Mouse (Mus musculus) right cerebral cortex, adult 18-20 months (tissue): ENCODE measurements at regions not wholly inside any gene's neighbourhood (a gene's known extent, or its start where the extent isn't known, plus 50 kb on each side); places are given as distances from the start of the nearest gene placed in this dataset.

Source experiments
- DNase-seq: peaks from one replicate; pipeline ENCODE4 v3.0.0; 2022; ENCODE audit warnings: mixed read lengths

DNA sequence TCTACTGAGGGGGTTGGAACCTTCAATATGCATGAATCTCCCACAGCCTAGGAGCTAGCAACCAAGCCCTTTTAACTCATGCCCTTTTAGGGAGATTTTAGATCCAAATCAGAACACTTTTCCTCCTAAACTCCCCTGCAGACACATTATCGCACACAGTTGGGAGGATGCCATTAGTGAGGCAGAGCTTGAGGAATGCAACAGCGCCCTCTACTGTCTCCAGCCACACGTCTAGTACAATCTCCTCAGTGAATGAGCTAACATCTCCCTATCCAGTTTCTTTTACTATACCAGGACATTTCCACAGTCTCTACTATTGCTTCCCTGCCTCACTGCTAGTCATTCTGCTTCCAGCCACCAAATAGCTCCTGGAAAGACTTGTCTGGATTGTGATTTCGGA, 59.3 kb downstream of the 1700080O16Rik start:
- DNase-seq, result peak; percentile 58

- DNase-seq, result no peak
These were observed 61.0 kb downstream of the 1700080O16Rik start for GRCm38 (mm10) chrX:51911566-51911965.

- DNase-seq, result no peak
These were observed 62.0 kb downstream of the 1700080O16Rik start for GRCm38 (mm10) chrX:51910576-51910975.

DNA sequence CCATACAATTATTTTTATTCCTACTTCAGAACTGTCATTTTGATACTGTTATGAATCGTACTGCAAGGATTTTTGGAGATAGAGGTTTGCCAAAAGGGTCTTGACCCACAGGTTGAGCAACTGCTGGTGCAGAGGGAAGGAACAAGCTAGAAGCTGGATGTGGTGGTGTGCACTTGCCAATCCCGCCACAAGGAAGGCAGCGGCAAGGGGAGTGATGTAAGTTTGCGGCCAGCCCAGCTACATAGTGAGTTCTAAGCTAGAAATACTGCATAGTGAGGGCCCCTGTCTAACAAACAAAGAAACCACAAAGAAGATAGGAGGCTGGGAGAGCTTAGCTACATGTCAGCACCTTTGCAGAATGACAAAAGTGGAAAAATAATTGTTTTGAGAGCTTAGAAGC, 74.1 kb downstream of the 1700080O16Rik start:
- no peak for DNase-seq

DNA sequence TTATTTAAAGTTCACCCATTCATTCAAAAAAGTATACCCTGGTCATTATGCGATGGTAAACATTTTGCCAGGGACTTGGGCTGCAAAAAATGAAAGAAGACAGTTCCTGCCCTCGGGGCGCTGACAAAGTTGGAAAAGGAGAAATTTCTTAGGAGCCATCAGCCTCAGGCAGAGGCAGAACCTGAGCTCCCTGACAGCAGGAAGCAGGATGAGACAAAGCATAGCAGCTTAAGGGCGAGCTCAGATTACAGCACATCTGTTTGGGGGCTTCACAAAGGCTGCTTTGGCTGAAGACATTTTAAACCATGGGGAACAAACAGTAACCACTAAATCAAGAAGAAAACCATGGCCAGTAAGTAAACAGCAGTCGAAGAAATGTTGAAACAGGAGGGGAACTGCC, 75.5 kb downstream of the 1700080O16Rik start:
- DNase-seq, result no peak

DNA sequence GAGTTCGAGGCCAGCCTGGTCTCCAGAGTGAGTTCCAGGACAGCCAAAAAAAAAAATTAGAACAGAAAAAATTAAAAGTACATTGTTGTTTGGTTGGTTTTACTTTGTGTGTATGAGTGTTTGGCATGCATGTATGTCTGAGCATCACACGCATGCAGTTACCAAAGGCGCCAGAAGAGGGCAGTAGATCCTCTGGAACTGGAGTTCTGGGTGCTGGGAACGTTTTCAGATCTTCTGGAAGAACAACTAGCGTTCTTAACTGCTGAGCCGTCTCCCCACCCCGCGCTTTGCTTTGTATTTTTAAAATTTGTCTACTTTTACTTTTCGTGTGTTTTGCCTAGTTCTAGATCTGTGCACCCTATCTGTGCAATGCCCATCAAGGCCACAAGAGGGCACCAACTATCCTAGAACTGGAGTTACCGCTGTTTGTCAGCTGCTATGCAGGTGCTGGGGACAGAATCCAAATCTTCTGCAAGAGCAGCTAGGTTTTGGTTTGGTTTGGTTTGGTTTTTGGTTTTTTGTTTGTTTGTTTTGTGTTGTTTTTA, 76.9 kb downstream of the 1700080O16Rik start:
- DNase-seq, result no peak

DNA sequence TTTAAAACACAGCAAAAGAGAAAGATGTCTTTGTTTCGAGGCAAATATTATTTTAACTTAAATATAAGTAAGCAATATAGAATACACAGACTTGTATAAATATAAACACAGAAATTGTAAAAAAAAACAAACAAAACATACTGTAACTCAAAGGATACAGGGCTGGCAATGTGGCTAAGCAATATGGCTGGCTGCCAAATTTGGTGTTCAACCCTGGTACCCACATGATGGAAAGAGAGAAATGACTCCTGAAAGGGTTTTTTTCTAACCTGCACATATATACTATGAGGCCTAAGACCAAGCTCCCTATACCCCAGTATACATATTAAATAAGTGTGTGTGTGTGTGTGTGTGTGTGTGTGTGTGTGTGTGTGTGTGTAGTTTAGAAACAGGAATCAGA, 79.9 kb downstream of the 1700080O16Rik start:
- no peak for DNase-seq

DNA sequence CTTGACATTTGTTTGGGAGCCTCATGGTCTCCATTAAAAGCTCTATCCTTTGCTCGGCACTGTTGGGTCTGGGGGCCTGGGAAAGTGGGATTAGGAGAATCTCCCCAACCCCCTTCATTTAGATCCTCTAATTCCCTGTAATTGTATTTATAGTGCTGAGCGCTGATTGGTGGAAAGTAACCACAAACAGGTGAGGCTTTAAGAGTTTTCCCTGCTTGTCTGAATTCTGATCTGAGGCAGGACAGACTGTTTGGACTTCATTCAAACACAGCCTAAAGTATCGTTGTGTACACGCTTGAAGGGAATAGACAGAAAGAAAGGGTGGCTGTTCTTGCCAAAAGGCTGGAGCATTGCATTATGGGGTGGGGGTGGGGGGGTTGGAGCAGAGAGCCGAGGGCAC, 85.1 kb upstream of the Usp26 start:
- DNase-seq, result no peak
